Mouse (Mus musculus) neural tube, embryonic 11.5 days (tissue): ENCODE data around the gene Cyp4v3. TPM values are rescaled to one million over a fixed set of nuclear protein-coding genes. Genes with fewer than 3 reads are reported as not detected.
A peak's percentile ranks its signal among the peaks of the same experiment; 100 is the strongest.

Source experiments
- ATAC-seq: fragments of 200-750 bp; cut with Nextera tagmentation; 2 replicates; pipeline ENCODE4 v1.8.0; 2017; ENCODE audit warnings: moderate number of reproducible peaks, mild to moderate bottlenecking, moderate TSS enrichment, moderate library complexity; ENCODE audit not compliant: insufficient read depth, low FRiP score, low TSS enrichment
- DNase-seq: peaks from one replicate; pipeline ENCODE4 v3.0.0-alpha.2; 2015; ENCODE audit warnings: low spot score
- H3K27ac ChIP-seq: fragments of 300-500 bp; sonication (generic); 2 replicates; pipeline ENCODE4 v1.5.1; 2014; ENCODE audit warnings: low read depth, mild to moderate bottlenecking, low read length
- H3K27me3 ChIP-seq: fragments of 300-500 bp; sonication (generic); 2 replicates; pipeline ENCODE4 v1.6.1; 2014; ENCODE audit warnings: mild to moderate bottlenecking, low read length, mixed read lengths; ENCODE audit not compliant: control insufficient read depth, insufficient read depth
- H3K36me3 ChIP-seq: fragments of 300-500 bp; sonication (generic); 2 replicates; pipeline ENCODE4 v1.6.1; 2014; ENCODE audit warnings: mild to moderate bottlenecking, low read length, moderate library complexity, mixed read lengths; ENCODE audit not compliant: control insufficient read depth, insufficient read depth
- H3K4me1 ChIP-seq: fragments of 300-500 bp; sonication (generic); 2 replicates; pipeline ENCODE4 v1.6.1; 2014; ENCODE audit warnings: low read length, mixed read lengths; ENCODE audit not compliant: control insufficient read depth, insufficient read depth
- H3K4me2 ChIP-seq: fragments of 300-500 bp; sonication (generic); 2 replicates; pipeline ENCODE4 v1.6.1; 2014; ENCODE audit warnings: low read depth, mild to moderate bottlenecking, moderate library complexity
- H3K4me3 ChIP-seq: fragments of 300-500 bp; sonication (generic); 2 replicates; pipeline ENCODE4 v1.5.1; 2014; ENCODE audit warnings: low read depth, low read length
- H3K9ac ChIP-seq: fragments of 300-500 bp; sonication (generic); 2 replicates; pipeline ENCODE4 v1.6.1; 2014; ENCODE audit warnings: mild to moderate bottlenecking, low read length
- H3K9me3 ChIP-seq: fragments of 300-500 bp; sonication (generic); 2 replicates; pipeline ENCODE4 v1.6.1; 2016; ENCODE audit warnings: low read length; ENCODE audit not compliant: control insufficient read depth
- WGBS: fragments of 180-500 bp; shearing (Covaris S2); extraction: QIAGEN DNeasy Blood & Tissue Kit; methylation state at CpG from one replicate; pipeline ENCODE4 v1.1.7; 2014; 5-methylcytosine and 5-hydroxymethylcytosine counted together
- polyA plus RNA-seq: library from polyadenylated mRNA; unstranded; fragments of >200 nt; fragmentation: Nextera tagmentation; extraction: Ambion mirVana; gene quantifications from 2 replicates; pipeline ENCODE4 v1.2.1, GENCODE M21; 2014

Gene Cyp4v3
- polyA plus RNA-seq, result 0.38 and 0.77 TPM in 2 replicates

- peak; percentile 66 for DNase-seq
- H3K9me3 ChIP-seq, result no peaks in the 10 kb centered on the region
- ATAC-seq, result peak; percentile 80
Observed at GRCm38 (mm10) chr8:45332685-45333409, at the start of gene Cyp4v3. Cyp4v3 (minus strand) TSS chr8:45333216.

GRCm38 (mm10) chr8:45381963-45382347, 48.9 kb upstream of the Cyp4v3 start, which contains the start of gene Fam149a:
Fam149a (minus strand) TSS chr8:45382291.
- peak within 1 kb of the TSS; percentile 42 for H3K4me3 ChIP-seq
- no peaks in the 10 kb centered on the region for H3K9me3 ChIP-seq
- H3K36me3 ChIP-seq, result no peaks in the 10 kb centered on the region
- DNase-seq (no peak), ATAC-seq (0 out of 2 replicates have a peak, but pooled peaks have one; percentile 38)
- WGBS, result 2% methylated on average over 6 of the region's 6 CpGs
- peak within 1 kb of the TSS; percentile 77 for H3K4me2 ChIP-seq
- H3K27ac ChIP-seq, result no peak within 1 kb of the TSS
- H3K4me1 ChIP-seq, result peaks cover 6% of the 10 kb centered on the region; the same call in 1 of the 2 replicates
- peak within 1 kb of the TSS; percentile 46 for H3K9ac ChIP-seq
- no peaks in the 10 kb centered on the region for H3K27me3 ChIP-seq

More at GRCm38 (mm10) chr8:45332685-45333409, at the start of gene Cyp4v3:
- under 1% methylated on average over 44 of the region's 44 CpGs for WGBS
- H3K9ac ChIP-seq, result peak within 1 kb of the TSS; percentile 43
- H3K36me3 ChIP-seq, result no peaks in the 10 kb centered on the region
- H3K4me3 ChIP-seq, result peak within 1 kb of the TSS; percentile 46
- no peak within 1 kb of the TSS for H3K27ac ChIP-seq
- peak within 1 kb of the TSS; percentile 82 for H3K4me2 ChIP-seq
- H3K4me1 ChIP-seq, result no peaks in the 10 kb centered on the region
- H3K27me3 ChIP-seq, result no peaks in the 10 kb centered on the region; the same call in 1 of the 2 replicates

GRCm38 (mm10) chr8:45381075-45381962, 48.3 kb upstream of the Cyp4v3 start:
- no peaks in the 10 kb centered on the region for H3K36me3 ChIP-seq
- H3K27me3 ChIP-seq, result no peaks in the 10 kb centered on the region
- DNase-seq (peak; percentile 26), ATAC-seq (peak; percentile 41)
- peak overlapping the region; percentile 42 for H3K4me3 ChIP-seq
- peak overlapping the region; percentile 77 for H3K4me2 ChIP-seq
- no peak overlapping the region for H3K27ac ChIP-seq
- WGBS, result 2% methylated on average over 38 of the region's 38 CpGs
- H3K9ac ChIP-seq, result peak overlapping the region; percentile 46
- H3K9me3 ChIP-seq, result no peaks in the 10 kb centered on the region
- H3K4me1 ChIP-seq, result peaks cover 6% of the 10 kb centered on the region; the same call in 1 of the 2 replicates

DNA sequence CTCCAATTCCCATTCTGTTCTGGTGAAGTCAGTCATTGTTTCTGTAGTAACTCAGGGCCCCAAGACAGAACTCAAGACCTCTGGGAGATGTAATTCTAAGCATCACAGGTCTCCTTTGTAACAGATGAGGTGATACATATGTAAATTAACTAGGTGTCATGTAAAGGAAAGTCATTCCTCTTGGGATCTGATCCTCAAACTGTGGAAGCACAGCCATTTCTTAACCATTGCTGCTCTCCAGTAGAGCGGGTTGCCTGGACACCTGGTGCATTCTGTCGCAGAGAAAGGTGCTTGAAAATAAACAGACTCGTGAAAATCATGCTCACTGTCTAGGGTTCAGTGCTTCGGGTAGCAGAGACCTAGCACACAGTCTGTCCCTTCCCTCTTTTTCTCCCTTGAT, 47.6 kb upstream of the Cyp4v3 start:
- 12% methylated on average over 4 of the region's 4 CpGs for WGBS
- no peak overlapping the region for H3K9ac ChIP-seq
- H3K4me3 ChIP-seq, result no peak overlapping the region
- peak overlapping the region; percentile 77; the same call in 1 of the 2 replicates for H3K4me2 ChIP-seq
- no peak overlapping the region for H3K27ac ChIP-seq
- ATAC-seq (no peak), DNase-seq (no peak)
- H3K4me1 ChIP-seq, result peaks cover 6% of the 10 kb centered on the region; the same call in 1 of the 2 replicates
- no peaks in the 10 kb centered on the region for H3K27me3 ChIP-seq
- no peaks in the 10 kb centered on the region for H3K36me3 ChIP-seq
- H3K9me3 ChIP-seq, result no peaks in the 10 kb centered on the region

DNA sequence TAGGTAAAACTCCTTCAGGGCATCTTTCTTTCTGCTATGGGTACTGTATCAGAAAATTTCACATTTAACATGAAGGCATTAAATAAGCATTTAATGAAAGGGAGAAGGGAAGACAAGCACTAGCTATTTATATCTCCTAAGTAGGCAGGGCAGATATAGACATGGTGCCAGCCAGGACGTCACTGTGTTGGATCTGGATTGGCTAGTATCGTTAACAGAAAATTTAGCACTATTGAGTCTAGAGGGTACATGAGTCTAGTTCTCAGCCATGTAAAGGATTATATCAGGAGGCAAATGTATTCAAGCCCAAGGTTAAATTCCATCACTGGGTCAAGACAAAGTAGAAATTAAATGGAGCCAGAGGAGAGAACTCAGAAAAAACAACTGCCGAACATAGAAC, 41.1 kb upstream of the Cyp4v3 start:
- no peaks in the 10 kb centered on the region for H3K4me1 ChIP-seq
- no peak overlapping the region for H3K4me3 ChIP-seq
- no peaks in the 10 kb centered on the region for H3K36me3 ChIP-seq
- H3K27ac ChIP-seq, result no peak overlapping the region
- ATAC-seq (no peak), DNase-seq (no peak)
- H3K9ac ChIP-seq, result no peak overlapping the region
- WGBS, result 84% methylated on average over 3 of the region's 3 CpGs
- H3K27me3 ChIP-seq, result no peaks in the 10 kb centered on the region
- no peaks in the 10 kb centered on the region for H3K9me3 ChIP-seq
- H3K4me2 ChIP-seq, result no peak overlapping the region

DNA sequence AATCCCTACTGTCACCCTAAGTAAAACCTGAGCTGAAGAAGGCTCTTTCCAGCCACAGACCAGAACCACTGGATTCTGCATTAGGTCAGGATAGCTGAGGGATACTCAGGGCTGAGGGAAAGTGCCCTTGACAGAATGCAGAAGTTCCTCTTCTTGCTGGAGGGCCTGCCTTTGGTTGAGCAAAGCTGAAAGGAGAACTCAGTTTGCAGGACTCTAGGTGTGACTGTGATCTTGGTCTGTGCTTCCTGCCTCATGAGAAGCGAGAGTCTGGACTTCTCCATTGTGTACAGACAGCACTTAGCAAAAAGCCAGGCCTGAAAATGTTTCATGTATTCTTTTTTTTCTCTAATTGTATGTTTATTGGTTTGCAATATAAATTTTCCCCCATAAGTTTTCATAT, 34.1 kb upstream of the Cyp4v3 start:
- no peak overlapping the region for H3K27ac ChIP-seq
- WGBS, result 81% methylated on average over 1 of the region's 1 CpGs
- no peaks in the 10 kb centered on the region for H3K27me3 ChIP-seq
- H3K4me2 ChIP-seq, result no peak overlapping the region
- ATAC-seq (no peak), DNase-seq (no peak)
- no peaks in the 10 kb centered on the region for H3K36me3 ChIP-seq
- no peak overlapping the region for H3K4me3 ChIP-seq
- no peak overlapping the region for H3K9ac ChIP-seq
- no peaks in the 10 kb centered on the region for H3K9me3 ChIP-seq
- no peaks in the 10 kb centered on the region for H3K4me1 ChIP-seq

- H3K9me3 ChIP-seq, result no peaks in the 10 kb centered on the region
- DNase-seq, result no peak
- no peak overlapping the region for H3K9ac ChIP-seq
- H3K4me1 ChIP-seq, result no peaks in the 10 kb centered on the region
- no peak overlapping the region for H3K27ac ChIP-seq
- no peaks in the 10 kb centered on the region for H3K27me3 ChIP-seq
- no peak overlapping the region for H3K4me3 ChIP-seq
- 88% methylated on average over 1 of the region's 1 CpGs for WGBS
- no peak for ATAC-seq
- H3K36me3 ChIP-seq, result no peaks in the 10 kb centered on the region
- no peak overlapping the region for H3K4me2 ChIP-seq
Observed at GRCm38 (mm10) chr8:45363220-45363619, 30.2 kb upstream of the Cyp4v3 start.

- Histone ChIP-seq H3K9me3 (no peaks in the 10 kb centered on the region), H3K9ac (no peak overlapping the region), H3K27me3 (no peaks in the 10 kb centered on the region), H3K4me1 (peaks cover 3% of the 10 kb centered on the region; the same call in 1 of the 2 replicates), H3K36me3 (no peaks in the 10 kb centered on the region), H3K27ac (no peak overlapping the region), H3K4me3 (no peak overlapping the region), H3K4me2 (no peak overlapping the region)
- DNase-seq (no peak), ATAC-seq (no peak)
- 73% methylated on average over 6 of the region's 6 CpGs for WGBS
Observed at GRCm38 (mm10) chr8:45362323-45362722, 29.3 kb upstream of the Cyp4v3 start.
